Mouse (Mus musculus) intestine, embryonic 15.5 days (tissue): ENCODE results near the gene Ly6g5c. TPM values are rescaled to one million over a fixed set of nuclear protein-coding genes. Genes with fewer than 3 reads are reported as not detected.

ENCODE experiments used
- ATAC-seq: fragments of 200-750 bp; cut with Nextera tagmentation; 2 replicates; pipeline ENCODE4 v1.8.0; 2017; ENCODE audit warnings: moderate TSS enrichment, moderate library complexity
- H3K27ac ChIP-seq: fragments of 300-500 bp; sonication (generic); 2 replicates; pipeline ENCODE4 v1.5.1; 2015; ENCODE audit warnings: mild to moderate bottlenecking, inconsistent platforms
- H3K27me3 ChIP-seq: fragments of 300-500 bp; sonication (generic); replicated peaks from 2 replicates; pipeline ENCODE4 v1.6.1; 2015; ENCODE audit warnings: inconsistent platforms
- H3K36me3 ChIP-seq: fragments of 300-500 bp; sonication (generic); 2 replicates; pipeline ENCODE4 v1.6.1; 2015; ENCODE audit warnings: inconsistent platforms
- H3K4me1 ChIP-seq: fragments of 300-500 bp; sonication (generic); replicated peaks from 2 replicates; pipeline ENCODE4 v1.6.1; 2015; ENCODE audit warnings: inconsistent platforms
- H3K4me2 ChIP-seq: fragments of 300-500 bp; sonication (generic); replicated peaks from 2 replicates; pipeline ENCODE4 v1.6.1; 2015; ENCODE audit warnings: mild to moderate bottlenecking, inconsistent platforms
- H3K4me3 ChIP-seq: fragments of 300-500 bp; sonication (generic); replicated peaks from 2 replicates; pipeline ENCODE4 v1.5.1; 2015; ENCODE audit warnings: inconsistent platforms
- H3K9ac ChIP-seq: fragments of 300-500 bp; sonication (generic); 2 replicates; pipeline ENCODE4 v1.6.1; 2015; ENCODE audit warnings: inconsistent platforms
- H3K9me3 ChIP-seq: fragments of 300-500 bp; sonication (generic); 2 replicates; pipeline ENCODE4 v1.6.1; 2016; ENCODE audit warnings: inconsistent platforms
- WGBS: fragments of 180-500 bp; shearing (Covaris S2); methylation state at CpG from one replicate; pipeline ENCODE4 v1.1.7; 2015; 5-methylcytosine and 5-hydroxymethylcytosine counted together
- polyA plus RNA-seq: library from polyadenylated mRNA; unstranded; fragments of >200 nt; fragmentation: Nextera tagmentation; extraction: Ambion mirVana; gene quantifications from 2 replicates; pipeline ENCODE4 v1.2.1, GENCODE M21; 2015

Gene Ly6g5c
- polyA plus RNA-seq, 1 experiment from 2014 or later: not detected

DNA sequence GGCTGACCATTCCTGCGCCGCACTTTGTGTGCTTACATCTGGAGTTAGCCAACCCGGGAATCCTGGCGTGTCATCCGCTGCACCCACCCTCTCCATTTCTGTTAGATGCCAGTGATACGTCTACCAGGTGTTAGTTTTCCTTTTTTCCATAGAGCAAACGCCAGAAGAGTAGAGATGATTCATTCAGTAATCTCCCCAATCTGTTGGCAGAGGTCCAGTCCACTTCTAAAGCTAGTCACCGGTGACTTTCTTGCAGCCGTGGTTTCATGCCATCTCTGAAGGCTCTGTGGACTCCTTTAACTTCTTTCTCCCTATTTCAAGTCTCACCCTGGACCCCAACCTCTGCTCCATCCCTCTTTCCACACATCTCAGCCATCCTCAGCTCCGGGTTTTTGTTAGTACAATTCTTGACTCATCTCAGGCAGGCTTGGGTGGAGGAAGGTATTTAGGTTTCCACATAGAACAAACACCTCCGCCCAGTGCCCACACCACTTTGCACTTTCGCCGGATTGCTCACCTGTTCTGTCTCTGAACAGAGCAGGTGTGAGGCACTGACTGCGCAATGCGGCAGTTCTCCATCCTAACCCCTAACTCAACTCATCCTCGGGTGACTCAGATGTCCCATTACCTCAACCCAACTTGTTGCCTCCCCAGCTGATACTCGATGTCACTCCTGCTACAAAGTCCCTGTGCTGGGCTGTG, 39.7 kb upstream of the Ly6g5c start:
- no peak for ATAC-seq
- H3K4me2 ChIP-seq: no peak overlapping the region
- no peaks in the 10 kb centered on the region for H3K36me3 ChIP-seq
- H3K9ac ChIP-seq: no peak overlapping the region
- 0 out of 2 replicates have a peak, but pooled peaks cover 6% of the 10 kb centered on the region for H3K27me3 ChIP-seq
- H3K4me1 ChIP-seq: peaks cover 27% of the 10 kb centered on the region
- no peaks in the 10 kb centered on the region for H3K9me3 ChIP-seq
- no peak overlapping the region for H3K27ac ChIP-seq
- WGBS: 73% methylated on average over 17 of the region's 17 CpGs
- H3K4me3 ChIP-seq: no peak overlapping the region

DNA sequence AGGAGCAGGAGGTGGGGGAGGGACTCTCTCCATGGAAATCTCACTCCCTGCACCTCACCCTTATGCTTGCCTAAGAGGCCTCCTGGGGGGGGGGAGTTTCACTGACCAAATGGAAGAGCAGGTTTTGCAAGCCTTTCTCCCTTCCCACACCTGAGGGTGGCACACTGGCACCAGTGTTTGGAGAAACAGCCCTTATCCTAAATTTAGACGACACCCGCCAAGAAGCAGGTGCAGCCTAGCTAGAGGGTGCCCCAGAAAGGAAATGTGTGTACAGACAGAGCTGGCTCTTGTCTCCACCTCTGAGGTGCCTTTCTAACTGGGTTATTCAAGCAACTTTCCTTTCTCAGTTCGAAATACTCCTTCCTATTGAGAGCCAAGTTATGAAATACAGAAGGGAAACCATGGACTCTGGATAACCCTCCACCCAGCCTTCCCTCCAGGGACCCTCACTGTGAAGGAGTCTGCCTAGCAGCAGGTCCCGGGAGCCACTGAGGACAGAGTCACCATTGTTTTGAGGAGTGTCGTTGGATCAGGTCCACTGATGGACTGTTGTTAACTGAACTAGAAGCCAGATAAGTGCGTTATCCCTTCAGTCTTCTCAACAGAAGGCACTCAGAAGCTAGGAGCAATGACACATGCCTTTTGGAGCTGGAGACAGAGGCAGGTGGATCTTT, 37.4 kb upstream of the Ly6g5c start:
- Histone ChIP-seq H3K9ac (no peak overlapping the region), H3K9me3 (no peaks in the 10 kb centered on the region), H3K4me1 (peaks cover 12% of the 10 kb centered on the region; the same call in 1 of the 2 replicates), H3K36me3 (no peaks in the 10 kb centered on the region), H3K4me2 (no peak overlapping the region), H3K27ac (no peak overlapping the region), H3K4me3 (no peak overlapping the region), H3K27me3 (0 out of 2 replicates have a peak, but pooled peaks cover 6% of the 10 kb centered on the region)
- 44% methylated on average over 6 of the region's 6 CpGs for WGBS
- no peak for ATAC-seq

DNA sequence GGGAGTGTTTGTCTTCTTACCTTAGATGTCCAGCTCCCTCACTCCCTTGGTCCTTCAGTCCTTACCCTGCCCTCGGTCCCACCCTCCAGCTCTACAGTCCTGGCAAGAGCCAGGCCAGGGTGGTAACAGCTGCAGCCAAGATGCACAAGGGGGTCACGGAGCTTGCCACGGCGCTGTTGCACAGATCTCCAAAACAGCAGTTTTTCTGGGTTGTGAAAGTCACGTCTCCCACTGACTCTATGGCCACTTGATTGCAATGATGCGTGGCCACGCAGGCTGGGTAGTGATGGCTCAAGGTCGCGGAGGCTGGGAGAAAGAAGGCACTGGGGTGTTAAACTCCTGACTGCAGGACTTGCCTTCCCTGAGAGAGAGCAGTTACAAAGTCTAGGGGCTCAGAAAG, 36.6 kb upstream of the Ly6g5c start:
- H3K27me3 ChIP-seq: 0 out of 2 replicates have a peak, but pooled peaks cover 6% of the 10 kb centered on the region
- H3K27ac ChIP-seq: no peak overlapping the region
- H3K4me2 ChIP-seq: no peak overlapping the region
- no peak for ATAC-seq
- no peaks in the 10 kb centered on the region for H3K9me3 ChIP-seq
- no peak overlapping the region for H3K4me3 ChIP-seq
- H3K36me3 ChIP-seq: no peaks in the 10 kb centered on the region
- peaks cover 12% of the 10 kb centered on the region for H3K4me1 ChIP-seq
- H3K9ac ChIP-seq: no peak overlapping the region
- WGBS: 78% methylated on average over 9 of the region's 9 CpGs

DNA sequence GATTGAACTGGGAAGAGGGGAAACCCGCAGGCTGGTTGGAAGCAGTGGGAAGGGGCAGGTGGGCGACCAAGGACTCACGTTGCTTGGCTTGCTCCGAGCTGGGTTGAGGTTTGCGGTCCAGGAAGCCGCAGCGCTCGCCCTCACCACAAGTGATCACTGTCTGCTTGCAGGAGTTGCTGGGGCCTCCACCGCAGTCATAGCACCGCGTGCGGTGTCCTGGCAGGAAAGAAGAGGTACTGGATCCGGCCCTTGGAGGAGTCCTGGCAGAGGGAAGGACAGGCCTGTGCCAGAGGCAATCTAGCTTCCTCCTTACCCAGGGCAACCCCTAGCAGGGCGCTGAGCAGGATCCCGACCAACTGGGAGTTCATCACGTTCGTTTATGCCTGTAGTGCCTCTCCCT, 34.0 kb upstream of the Ly6g5c start:
- H3K27me3 ChIP-seq: no peaks in the 10 kb centered on the region
- peak overlapping the region; percentile 15; the same call in 1 of the 2 replicates for H3K9ac ChIP-seq
- H3K4me1 ChIP-seq: peaks cover 26% of the 10 kb centered on the region
- peak overlapping the region; percentile 22 for H3K4me3 ChIP-seq
- no peaks in the 10 kb centered on the region for H3K36me3 ChIP-seq
- ATAC-seq: peak; percentile 45
- H3K27ac ChIP-seq: no peak overlapping the region
- 33% methylated on average over 17 of the region's 17 CpGs for WGBS
- no peaks in the 10 kb centered on the region for H3K9me3 ChIP-seq
- peak overlapping the region; percentile 47 for H3K4me2 ChIP-seq

DNA sequence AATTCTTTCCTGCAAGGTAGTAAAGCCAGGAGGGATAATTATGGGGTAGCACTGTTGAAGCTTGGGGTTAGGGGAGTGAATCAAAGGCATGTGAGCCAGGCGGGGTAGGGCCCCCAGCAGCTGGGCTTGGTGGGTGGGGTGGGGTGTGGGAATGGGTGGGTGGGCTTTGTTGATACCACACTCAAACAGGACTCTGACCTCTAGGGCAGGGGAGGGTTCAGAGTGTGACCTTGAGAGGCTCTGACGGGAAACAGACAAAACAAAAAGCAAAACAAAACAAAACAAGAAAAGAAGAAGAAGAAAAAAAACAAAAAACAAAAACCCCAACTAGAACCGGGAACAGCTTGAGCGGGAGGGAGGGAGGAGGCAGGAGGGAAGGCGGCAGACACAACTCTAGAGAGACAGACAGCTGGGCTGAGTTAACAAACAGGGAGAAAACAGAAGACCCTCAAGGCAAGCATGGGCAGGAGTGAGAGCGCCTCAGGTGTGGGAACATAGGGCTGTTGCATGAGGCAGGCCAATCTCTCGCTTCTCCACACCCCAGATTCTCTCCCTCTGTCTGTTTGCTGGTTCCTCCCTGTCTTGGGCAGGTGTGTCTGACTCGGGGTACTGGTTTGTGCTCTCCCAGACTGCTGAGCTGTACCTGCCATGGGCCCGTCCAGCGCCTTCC, 31.4 kb upstream of the Ly6g5c start, which contains the start of gene Ly6g6e:
Ly6g6e (plus strand) TSS at position 396 of the 670 bp plus-strand sequence.
- H3K27ac ChIP-seq: peak within 1 kb of the TSS; percentile 71
- H3K9me3 ChIP-seq: no peaks in the 10 kb centered on the region
- ATAC-seq: no peak
- peaks cover 36% of the 10 kb centered on the region for H3K4me1 ChIP-seq
- H3K36me3 ChIP-seq: no peaks in the 10 kb centered on the region
- no peaks in the 10 kb centered on the region for H3K27me3 ChIP-seq
- WGBS: 28% methylated on average over 10 of the region's 10 CpGs
- H3K9ac ChIP-seq: peak within 1 kb of the TSS; percentile 36; the same call in 1 of the 2 replicates
- peak within 1 kb of the TSS; percentile 13; the same call in 1 of the 2 replicates for H3K4me3 ChIP-seq
- peak within 1 kb of the TSS; percentile 55 for H3K4me2 ChIP-seq

DNA sequence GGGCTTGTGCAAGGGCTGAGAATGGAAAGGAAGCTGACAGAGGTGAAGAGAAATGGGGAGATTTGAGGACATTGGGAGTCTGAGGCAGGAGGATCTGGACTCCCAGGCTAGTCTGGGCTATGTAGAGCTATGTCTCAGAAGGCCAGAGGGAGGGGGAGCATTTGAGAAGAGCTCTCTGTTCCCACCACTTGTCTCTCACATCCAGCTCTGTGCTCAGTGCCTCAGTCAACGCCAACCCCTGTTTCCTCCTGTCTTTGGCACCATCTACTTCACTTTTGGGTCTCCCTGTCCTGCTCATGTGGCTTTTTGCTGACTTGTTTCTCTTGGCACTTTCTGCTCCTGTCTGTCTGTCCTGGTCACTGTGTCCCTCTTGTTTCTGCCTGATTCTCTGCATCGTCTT, 30.8 kb upstream of the Ly6g5c start:
- no peak for ATAC-seq
- 0 out of 2 replicates have a peak overlapping the region, but pooled peaks have one; percentile 36 for H3K9ac ChIP-seq
- H3K4me2 ChIP-seq: peak overlapping the region; percentile 55
- H3K36me3 ChIP-seq: no peaks in the 10 kb centered on the region
- WGBS: 25% methylated on average over 2 of the region's 2 CpGs
- peak overlapping the region; percentile 13; the same call in 1 of the 2 replicates for H3K4me3 ChIP-seq
- H3K27ac ChIP-seq: peak overlapping the region; percentile 71
- H3K27me3 ChIP-seq: no peaks in the 10 kb centered on the region
- H3K9me3 ChIP-seq: no peaks in the 10 kb centered on the region
- peaks cover 36% of the 10 kb centered on the region for H3K4me1 ChIP-seq

DNA sequence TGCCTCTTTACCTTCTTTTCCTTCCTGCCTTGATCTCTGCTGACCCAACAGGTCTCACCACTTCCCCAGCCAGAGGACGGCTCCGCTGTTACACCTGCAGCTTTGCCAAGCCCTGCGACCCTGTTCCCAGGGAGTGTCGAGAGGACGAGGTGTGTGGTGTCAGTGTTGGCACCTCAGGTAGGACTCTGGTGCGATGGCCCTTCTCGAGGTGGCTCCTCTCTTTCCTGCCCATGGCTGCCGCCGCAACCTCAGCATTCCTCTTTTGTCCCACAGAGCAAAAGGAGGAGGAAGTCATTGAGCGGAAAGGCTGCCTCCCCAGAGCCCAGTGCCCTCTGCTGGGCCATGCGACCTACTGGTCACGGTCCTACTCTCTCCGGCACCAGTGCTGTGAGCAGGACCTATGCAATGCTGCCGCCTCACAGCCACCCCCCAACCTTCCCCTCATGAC, 30.3 kb upstream of the Ly6g5c start, which contains the start of gene Ly6g6d:
Ly6g6d (minus strand) TSS at position 280 of the 448 bp plus-strand sequence.
- Histone ChIP-seq H3K4me1 (peaks cover 36% of the 10 kb centered on the region), H3K9ac (peak within 1 kb of the TSS; percentile 36; the same call in 1 of the 2 replicates), H3K27ac (peak within 1 kb of the TSS; percentile 71), H3K36me3 (no peaks in the 10 kb centered on the region), H3K4me2 (peak within 1 kb of the TSS; percentile 55), H3K27me3 (no peaks in the 10 kb centered on the region), H3K9me3 (no peaks in the 10 kb centered on the region), H3K4me3 (peak within 1 kb of the TSS; percentile 13; the same call in 1 of the 2 replicates)
- 13% methylated on average over 14 of the region's 14 CpGs for WGBS
- peak; percentile 42; the same call in 1 of the 2 replicates for ATAC-seq

DNA sequence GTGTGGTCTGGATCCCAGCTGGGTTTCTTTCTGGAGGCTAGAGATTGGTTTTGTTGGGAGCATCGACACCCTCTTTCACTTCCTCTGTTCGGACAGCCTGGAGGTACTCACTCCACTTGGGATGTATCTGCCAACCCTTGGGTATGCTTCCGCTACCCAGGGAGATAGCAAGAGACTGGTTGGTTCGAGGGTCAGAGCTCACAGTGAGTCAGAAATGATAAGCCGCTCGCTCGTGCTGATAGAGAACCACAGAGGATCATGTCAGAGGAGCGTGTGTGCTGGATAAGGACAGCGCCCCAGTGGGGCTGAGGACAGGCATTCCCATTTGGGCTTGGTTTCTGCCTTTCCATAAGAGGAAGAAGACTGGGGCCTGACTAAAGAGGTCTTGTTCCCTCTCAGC, 28.3 kb upstream of the Ly6g5c start:
- Histone ChIP-seq H3K9me3 (no peaks in the 10 kb centered on the region), H3K4me2 (no peak overlapping the region), H3K27ac (peak overlapping the region; percentile 48; the same call in 1 of the 2 replicates), H3K4me3 (no peak overlapping the region), H3K27me3 (no peaks in the 10 kb centered on the region), H3K4me1 (peaks cover 30% of the 10 kb centered on the region), H3K9ac (no peak overlapping the region), H3K36me3 (no peaks in the 10 kb centered on the region)
- 42% methylated on average over 9 of the region's 9 CpGs for WGBS
- peak; percentile 87 for ATAC-seq

DNA sequence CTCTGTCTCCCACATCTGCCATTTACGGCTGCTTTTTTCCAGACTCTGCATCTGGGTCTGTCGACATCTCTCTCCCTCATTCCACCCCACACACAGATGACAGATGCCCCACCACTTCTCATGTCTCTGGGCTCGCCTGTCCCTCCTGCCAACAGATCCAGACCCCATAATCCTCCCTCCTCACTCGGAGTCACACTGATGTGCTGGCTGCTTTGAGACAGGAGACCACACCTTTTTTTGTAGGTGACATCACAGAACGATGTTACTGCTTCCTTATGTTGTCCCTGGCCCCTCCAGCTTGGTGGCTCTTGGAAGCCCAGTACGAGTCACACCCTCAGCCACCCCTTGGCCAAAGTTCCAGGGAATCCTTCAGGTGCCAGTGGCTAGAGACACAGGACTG, 27.8 kb upstream of the Ly6g5c start:
- 34% methylated on average over 6 of the region's 6 CpGs for WGBS
- H3K27me3 ChIP-seq: no peaks in the 10 kb centered on the region
- no peaks in the 10 kb centered on the region for H3K36me3 ChIP-seq
- no peak overlapping the region for H3K4me2 ChIP-seq
- H3K4me1 ChIP-seq: peaks cover 30% of the 10 kb centered on the region
- no peak overlapping the region for H3K4me3 ChIP-seq
- H3K9ac ChIP-seq: no peak overlapping the region
- peak overlapping the region; percentile 48; the same call in 1 of the 2 replicates for H3K27ac ChIP-seq
- ATAC-seq: peak; percentile 25
- H3K9me3 ChIP-seq: no peaks in the 10 kb centered on the region

DNA sequence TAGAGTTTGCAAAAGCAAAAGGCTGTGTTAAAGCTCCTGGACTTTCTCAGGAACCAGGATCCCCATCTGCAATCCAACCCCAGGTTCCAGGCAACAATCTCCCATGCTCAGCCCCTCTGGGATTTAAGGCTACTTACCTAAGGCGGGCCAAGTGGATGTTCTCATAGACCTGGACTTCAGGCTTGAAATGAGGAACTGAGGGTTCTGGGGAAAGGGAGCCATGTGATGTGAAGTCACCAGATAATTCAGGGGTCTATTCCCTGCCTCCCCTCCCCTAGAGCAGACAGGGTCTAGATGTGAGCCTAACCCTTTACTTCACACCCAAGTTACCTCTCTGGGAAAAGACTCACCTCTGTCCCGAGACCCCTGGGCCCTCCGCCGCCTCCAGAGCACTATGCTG, 27.4 kb upstream of the Ly6g5c start:
- no peak for ATAC-seq
- WGBS: 80% methylated on average over 4 of the region's 4 CpGs
- Histone ChIP-seq H3K27me3 (no peaks in the 10 kb centered on the region), H3K4me3 (no peak overlapping the region), H3K4me2 (no peak overlapping the region), H3K9ac (no peak overlapping the region), H3K27ac (no peak overlapping the region), H3K9me3 (no peaks in the 10 kb centered on the region), H3K4me1 (peaks cover 30% of the 10 kb centered on the region), H3K36me3 (no peaks in the 10 kb centered on the region)

DNA sequence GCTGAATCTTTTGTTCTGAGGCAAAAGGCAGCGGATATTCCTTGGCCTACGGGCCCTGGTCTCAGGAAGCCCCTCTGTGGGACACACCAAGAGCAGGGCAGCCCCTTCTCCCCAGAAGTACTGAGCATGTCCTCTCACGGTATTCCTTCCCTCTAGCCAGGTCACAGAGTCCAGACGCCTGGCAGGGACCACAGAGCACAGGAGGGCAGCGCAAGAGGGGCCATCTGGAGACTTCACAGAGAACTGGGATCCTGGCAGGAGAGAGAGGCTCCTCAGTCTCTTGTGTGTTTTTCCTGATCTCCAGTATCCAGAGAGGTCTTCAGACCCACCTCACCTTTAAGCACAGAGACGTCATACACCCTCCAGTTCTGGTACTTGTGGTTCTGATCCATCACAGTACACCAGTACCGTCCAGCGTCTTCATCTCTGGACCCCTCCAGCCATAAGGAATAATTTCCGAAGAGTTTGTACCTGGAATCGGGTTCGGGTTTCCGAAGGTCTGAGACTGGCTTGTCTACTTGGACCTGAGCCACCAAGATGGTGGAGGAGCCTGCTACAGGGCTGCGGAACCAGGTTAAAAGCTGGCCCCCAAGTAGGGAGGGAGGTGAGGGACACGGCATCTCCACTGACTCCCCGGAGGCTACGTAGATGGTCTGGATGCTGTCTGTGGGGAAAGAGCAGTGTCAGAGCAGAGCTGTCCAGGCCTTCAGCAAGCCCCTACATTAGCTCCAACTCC, 25.1 kb upstream of the Ly6g5c start:
- Histone ChIP-seq H3K27me3 (no peaks in the 10 kb centered on the region), H3K36me3 (no peaks in the 10 kb centered on the region), H3K4me1 (peaks cover 15% of the 10 kb centered on the region; the same call in 1 of the 2 replicates), H3K27ac (no peak overlapping the region), H3K9ac (no peak overlapping the region), H3K4me2 (no peak overlapping the region), H3K4me3 (no peak overlapping the region), H3K9me3 (no peaks in the 10 kb centered on the region)
- no peak for ATAC-seq
- 82% methylated on average over 16 of the region's 16 CpGs for WGBS
